Mouse (Mus musculus): ENCODE measurements at regions not wholly inside any gene's neighbourhood (a gene's known extent, or its start where the extent isn't known, plus 50 kb on each side); places are given as distances from the start of the nearest gene placed in this dataset.

GRCm38 (mm10) chr9:112495930-112496527 lies 260.3 kb upstream of the Arpp21 start:
- Histone ChIP-seq H3K36me3 (no peaks in the 10 kb centered on the region), H3K4me3 (no peak overlapping the region), H3K4me1 (no peaks in the 10 kb centered on the region), H3K9ac (no peak overlapping the region), H3K4me2 (no peak overlapping the region), H3K9me3 (no peaks in the 10 kb centered on the region), H3K27ac (no peak overlapping the region), H3K27me3 (no peaks in the 10 kb centered on the region)
- 72% methylated on average over 4 of the region's 4 CpGs for WGBS
- no peak for ATAC-seq (ENCODE audit: borderline replicate concordance, extremely low read depth, low FRiP score, low TSS enrichment)

- no peak for ATAC-seq (ENCODE audit: borderline replicate concordance, extremely low read depth, low FRiP score, low TSS enrichment)
- H3K9ac ChIP-seq: no peak overlapping the region
- H3K4me2 ChIP-seq: no peak overlapping the region
- no peak overlapping the region for H3K27ac ChIP-seq
- H3K9me3 ChIP-seq: no peaks in the 10 kb centered on the region
- H3K4me3 ChIP-seq: no peak overlapping the region
- no peaks in the 10 kb centered on the region for H3K4me1 ChIP-seq
- H3K27me3 ChIP-seq: no peaks in the 10 kb centered on the region
- H3K36me3 ChIP-seq: no peaks in the 10 kb centered on the region
- 59% methylated on average over 1 of the region's 1 CpGs for WGBS
Observed at GRCm38 (mm10) chr9:112490963-112491362, 255.2 kb upstream of the Arpp21 start.

- H3K36me3 ChIP-seq: no peaks in the 10 kb centered on the region
- ATAC-seq (ENCODE audit: borderline replicate concordance, extremely low read depth, low FRiP score, low TSS enrichment): no peak
- H3K9ac ChIP-seq: no peak overlapping the region
- H3K4me3 ChIP-seq: no peak overlapping the region
- no peak overlapping the region for H3K27ac ChIP-seq
- no peaks in the 10 kb centered on the region for H3K9me3 ChIP-seq
- 75% methylated on average over 2 of the region's 2 CpGs for WGBS
- H3K4me1 ChIP-seq: no peaks in the 10 kb centered on the region
- H3K4me2 ChIP-seq: no peak overlapping the region
- no peaks in the 10 kb centered on the region for H3K27me3 ChIP-seq
Observed at GRCm38 (mm10) chr9:112476644-112477043, 240.9 kb upstream of the Arpp21 start.

GRCm38 (mm10) chr9:112457594-112457993 lies 221.9 kb upstream of the Arpp21 start:
- H3K27ac ChIP-seq: no peak overlapping the region
- no peaks in the 10 kb centered on the region for H3K27me3 ChIP-seq
- 74% methylated on average over 5 of the region's 5 CpGs for WGBS
- no peaks in the 10 kb centered on the region for H3K36me3 ChIP-seq
- no peak overlapping the region for H3K4me3 ChIP-seq
- no peaks in the 10 kb centered on the region for H3K4me1 ChIP-seq
- no peak for ATAC-seq (ENCODE audit: borderline replicate concordance, extremely low read depth, low FRiP score, low TSS enrichment)
- H3K9ac ChIP-seq: no peak overlapping the region
- H3K4me2 ChIP-seq: no peak overlapping the region
- H3K9me3 ChIP-seq: no peaks in the 10 kb centered on the region

- H3K36me3 ChIP-seq: no peaks in the 10 kb centered on the region
- ATAC-seq (ENCODE audit: borderline replicate concordance, extremely low read depth, low FRiP score, low TSS enrichment): no peak
- no peaks in the 10 kb centered on the region for H3K9me3 ChIP-seq
- WGBS: 73% methylated on average over 6 of the region's 6 CpGs
- H3K4me2 ChIP-seq: no peak overlapping the region
- H3K27ac ChIP-seq: no peak overlapping the region
- H3K4me1 ChIP-seq: no peaks in the 10 kb centered on the region
- no peaks in the 10 kb centered on the region for H3K27me3 ChIP-seq
- no peak overlapping the region for H3K9ac ChIP-seq
- H3K4me3 ChIP-seq: no peak overlapping the region
Observed at GRCm38 (mm10) chr9:112454706-112455105, 219.0 kb upstream of the Arpp21 start.

- ATAC-seq (ENCODE audit: borderline replicate concordance, extremely low read depth, low FRiP score, low TSS enrichment): no peak
- Histone ChIP-seq H3K27ac (no peak overlapping the region), H3K9me3 (no peaks in the 10 kb centered on the region), H3K9ac (no peak overlapping the region), H3K4me1 (no peaks in the 10 kb centered on the region), H3K4me3 (no peak overlapping the region), H3K27me3 (no peaks in the 10 kb centered on the region), H3K4me2 (no peak overlapping the region), H3K36me3 (no peaks in the 10 kb centered on the region)
- WGBS: 10% methylated on average over 2 of the region's 2 CpGs
Observed at GRCm38 (mm10) chr9:112447515-112447914, 211.8 kb upstream of the Arpp21 start.

GRCm38 (mm10) chr9:112446981-112447380 lies 211.2 kb upstream of the Arpp21 start:
- WGBS: 72% methylated on average over 3 of the region's 3 CpGs

GRCm38 (mm10) chr9:112446027-112446352 lies 210.3 kb upstream of the Arpp21 start:
- Histone ChIP-seq H3K27me3 (no peaks in the 10 kb centered on the region), H3K4me3 (no peak overlapping the region), H3K36me3 (no peaks in the 10 kb centered on the region), H3K4me2 (no peak overlapping the region), H3K4me1 (no peaks in the 10 kb centered on the region), H3K9ac (no peak overlapping the region), H3K27ac (no peak overlapping the region), H3K9me3 (no peaks in the 10 kb centered on the region)
- no peak for ATAC-seq (ENCODE audit: borderline replicate concordance, extremely low read depth, low FRiP score, low TSS enrichment)

More at GRCm38 (mm10) chr9:112446981-112447380, 211.2 kb upstream of the Arpp21 start:
- H3K9ac ChIP-seq: no peak overlapping the region
- no peaks in the 10 kb centered on the region for H3K9me3 ChIP-seq
- no peaks in the 10 kb centered on the region for H3K27me3 ChIP-seq
- H3K27ac ChIP-seq: no peak overlapping the region
- H3K36me3 ChIP-seq: no peaks in the 10 kb centered on the region
- no peaks in the 10 kb centered on the region for H3K4me1 ChIP-seq
- no peak overlapping the region for H3K4me3 ChIP-seq
- H3K4me2 ChIP-seq: no peak overlapping the region
- ATAC-seq (ENCODE audit: borderline replicate concordance, extremely low read depth, low FRiP score, low TSS enrichment): no peak

GRCm38 (mm10) chr9:112445230-112446026 lies 209.7 kb upstream of the Arpp21 start:
- H3K27ac ChIP-seq: no peak overlapping the region
- no peaks in the 10 kb centered on the region for H3K36me3 ChIP-seq
- H3K9ac ChIP-seq: no peak overlapping the region
- H3K4me3 ChIP-seq: no peak overlapping the region
- no peak overlapping the region for H3K4me2 ChIP-seq
- H3K9me3 ChIP-seq: no peaks in the 10 kb centered on the region
- 89% methylated on average over 4 of the region's 4 CpGs for WGBS
- H3K4me1 ChIP-seq: no peaks in the 10 kb centered on the region
- peak; percentile 39 for ATAC-seq (ENCODE audit: borderline replicate concordance, extremely low read depth, low FRiP score, low TSS enrichment)
- no peaks in the 10 kb centered on the region for H3K27me3 ChIP-seq

GRCm38 (mm10) chr9:112444220-112444619 lies 208.5 kb upstream of the Arpp21 start:
- no peak for ATAC-seq (ENCODE audit: borderline replicate concordance, extremely low read depth, low FRiP score, low TSS enrichment)
- no peak overlapping the region for H3K9ac ChIP-seq
- no peak overlapping the region for H3K4me3 ChIP-seq
- H3K4me1 ChIP-seq: no peaks in the 10 kb centered on the region
- no peak overlapping the region for H3K27ac ChIP-seq
- no peak overlapping the region for H3K4me2 ChIP-seq
- H3K9me3 ChIP-seq: no peaks in the 10 kb centered on the region
- H3K36me3 ChIP-seq: no peaks in the 10 kb centered on the region
- WGBS: 96% methylated on average over 2 of the region's 2 CpGs
- H3K27me3 ChIP-seq: no peaks in the 10 kb centered on the region

- no peak overlapping the region for H3K27ac ChIP-seq
- H3K36me3 ChIP-seq: no peaks in the 10 kb centered on the region
- no peaks in the 10 kb centered on the region for H3K9me3 ChIP-seq
- H3K4me3 ChIP-seq: no peak overlapping the region
- H3K4me2 ChIP-seq: no peak overlapping the region
- no peaks in the 10 kb centered on the region for H3K4me1 ChIP-seq
- H3K27me3 ChIP-seq: no peaks in the 10 kb centered on the region
- 82% methylated on average over 2 of the region's 2 CpGs for WGBS
- H3K9ac ChIP-seq: no peak overlapping the region
- ATAC-seq (ENCODE audit: borderline replicate concordance, extremely low read depth, low FRiP score, low TSS enrichment): no peak
Observed at GRCm38 (mm10) chr9:112436094-112436493, 200.4 kb upstream of the Arpp21 start.

- Histone ChIP-seq H3K9me3 (no peaks in the 10 kb centered on the region), H3K4me2 (no peak overlapping the region), H3K4me3 (no peak overlapping the region), H3K9ac (no peak overlapping the region), H3K36me3 (no peaks in the 10 kb centered on the region), H3K27me3 (no peaks in the 10 kb centered on the region), H3K4me1 (no peaks in the 10 kb centered on the region), H3K27ac (no peak overlapping the region)
- 70% methylated on average over 4 of the region's 4 CpGs for WGBS
- ATAC-seq (ENCODE audit: borderline replicate concordance, extremely low read depth, low FRiP score, low TSS enrichment): no peak
Observed at GRCm38 (mm10) chr9:112431920-112432437, 196.2 kb upstream of the Arpp21 start.

Measured in lung, embryonic 15.5 days (tissue).